Mouse (Mus musculus) B cell, adult 2 months (primary cell): ENCODE measurements around the gene Hmga1b.
"Not testable (repeated sequence)": the region's sequence is repeated elsewhere in the genome, so short reads cannot be mapped to it uniquely, and the experiment has no call there.

Experiments used
- DNase-seq, 2 experiments: peaks; one replicate each; pipeline ENCODE4 v3.0.0; 2022

Hmga1b gene

GRCm38 (mm10) chr11:120784064-120784791 is 21.6 kb downstream of the Hmga1b start, which contains the start of the genes Rfng and Gps1:
Rfng (minus strand) TSS chr11:120784207.
Gps1 (plus strand) TSS chr11:120784272.
- peak; percentile 84 to 87 for DNase-seq

- DNase-seq = no peak
These were observed 22.6 kb downstream of the Hmga1b start for GRCm38 (mm10) chr11:120785145-120785544.

- DNase-seq = not testable (repeated sequence)
These were observed 25.9 kb downstream of the Hmga1b start for GRCm38 (mm10) chr11:120788460-120788859.

- DNase-seq = no peak
These were observed 26.8 kb downstream of the Hmga1b start for GRCm38 (mm10) chr11:120789355-120789754.

- DNase-seq = no peak
These were observed 27.2 kb downstream of the Hmga1b start for GRCm38 (mm10) chr11:120789810-120790209.

GRCm38 (mm10) chr11:120792652-120793051 is 30.1 kb downstream of the Hmga1b start:
- no peak for DNase-seq

GRCm38 (mm10) chr11:120795756-120796613 is 33.4 kb downstream of the Hmga1b start, which contains the start of gene Dus1l:
Dus1l (minus strand) TSS chr11:120796403.
- peak; percentile 98 for DNase-seq

- DNase-seq = no peak
These were observed 34.0 kb downstream of the Hmga1b start for GRCm38 (mm10) chr11:120796614-120796946.

- DNase-seq = no peak
These were observed 35.6 kb downstream of the Hmga1b start for GRCm38 (mm10) chr11:120798244-120798643.

GRCm38 (mm10) chr11:120799316-120799890 is 36.8 kb downstream of the Hmga1b start:
- DNase-seq = no peak

- peak; percentile 88 to 89 for DNase-seq
These were observed 37.7 kb downstream of the Hmga1b start for GRCm38 (mm10) chr11:120800061-120800904.

GRCm38 (mm10) chr11:120804274-120804673 is 41.7 kb downstream of the Hmga1b start:
- no peak for DNase-seq

GRCm38 (mm10) chr11:120804769-120805168 is 42.2 kb downstream of the Hmga1b start:
- DNase-seq = no peak

GRCm38 (mm10) chr11:120805375-120806298 is 43.0 kb downstream of the Hmga1b start:
- no peak for DNase-seq

- no peak for DNase-seq
These were observed 45.4 kb downstream of the Hmga1b start for GRCm38 (mm10) chr11:120808010-120808409.

GRCm38 (mm10) chr11:120812068-120812467 is 49.5 kb downstream of the Hmga1b start:
- DNase-seq = no peak
